Mouse (Mus musculus): ENCODE measurements around the gene Il18bp.

- no peak for TF ChIP-seq CTCF (IDR thresholded peaks at IDR 0.05; ENCODE audit: extremely low read depth, insufficient read length, insufficient replicate concordance, low read depth, low read length)
- no peak for TF ChIP-seq POLR2A (IDR thresholded peaks at IDR 0.05; ENCODE audit: low read depth, low read length)
Observed at GRCm38 (mm10) chr7:102014995-102015394, 3.5 kb downstream of the Il18bp start.
